Mouse (Mus musculus) spleen, postnatal 4 days (tissue): Measurements from ENCODE around the gene Pofut1.

Source experiments
- DNase-seq, 2 experiments: peaks; one replicate each; pipeline ENCODE4 v3.0.0; 2022; ENCODE audit warnings: low spot score in 2 of 2

Pofut1 gene

DNA sequence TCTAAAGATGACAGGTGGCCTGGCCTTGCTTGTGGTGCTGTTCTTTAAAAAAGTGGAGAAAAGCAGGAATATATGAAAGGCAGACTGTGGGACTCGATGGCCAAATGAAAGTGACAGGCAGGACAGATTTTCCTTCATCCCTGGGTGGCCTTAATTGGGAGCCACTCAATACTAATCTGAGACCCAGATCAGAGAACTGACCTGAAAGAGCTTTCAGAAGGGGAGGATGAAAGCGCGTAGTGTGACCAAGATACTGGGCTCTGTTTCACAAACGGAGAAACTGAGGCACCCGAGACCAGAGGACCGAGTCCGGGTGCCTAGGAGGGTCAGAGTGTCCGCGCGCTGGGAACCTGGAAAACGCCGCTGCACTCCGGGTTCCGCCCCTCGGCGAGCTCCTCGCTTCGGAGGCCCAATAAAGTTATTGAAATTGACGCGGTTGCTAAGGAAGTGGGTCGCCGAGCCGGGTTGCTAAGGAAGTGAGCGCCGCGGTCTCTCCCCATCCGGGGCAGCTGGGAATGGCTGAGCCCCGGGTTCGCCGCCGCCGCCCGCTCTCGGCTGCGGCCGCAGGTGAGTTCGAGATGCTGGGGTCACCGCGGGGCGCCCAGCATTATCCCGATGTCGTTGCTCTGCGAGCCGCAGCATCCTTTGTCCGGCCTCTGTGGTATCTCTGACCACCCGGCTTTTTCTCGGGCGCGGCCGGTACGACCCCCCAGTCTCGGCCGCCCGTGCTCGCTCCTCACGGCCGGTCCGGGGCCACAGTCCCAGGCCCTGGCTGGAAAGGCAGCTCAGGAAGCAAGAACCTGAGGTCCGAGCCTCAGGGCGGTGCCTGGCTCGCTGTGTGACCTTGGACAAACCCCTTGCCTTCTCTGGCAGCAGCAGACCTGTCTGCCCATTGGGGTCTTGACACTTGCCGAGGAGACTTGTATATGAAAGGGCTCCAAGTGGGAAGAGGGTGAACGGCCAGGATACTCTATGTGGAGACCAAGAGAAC is 49.9 kb downstream of the Pofut1 start, which contains the start of gene Kif3b:
Kif3b (plus strand) TSS at position 476 of the 991 bp plus-strand sequence.
- DNase-seq, result peak; percentile 84 to 90

DNA sequence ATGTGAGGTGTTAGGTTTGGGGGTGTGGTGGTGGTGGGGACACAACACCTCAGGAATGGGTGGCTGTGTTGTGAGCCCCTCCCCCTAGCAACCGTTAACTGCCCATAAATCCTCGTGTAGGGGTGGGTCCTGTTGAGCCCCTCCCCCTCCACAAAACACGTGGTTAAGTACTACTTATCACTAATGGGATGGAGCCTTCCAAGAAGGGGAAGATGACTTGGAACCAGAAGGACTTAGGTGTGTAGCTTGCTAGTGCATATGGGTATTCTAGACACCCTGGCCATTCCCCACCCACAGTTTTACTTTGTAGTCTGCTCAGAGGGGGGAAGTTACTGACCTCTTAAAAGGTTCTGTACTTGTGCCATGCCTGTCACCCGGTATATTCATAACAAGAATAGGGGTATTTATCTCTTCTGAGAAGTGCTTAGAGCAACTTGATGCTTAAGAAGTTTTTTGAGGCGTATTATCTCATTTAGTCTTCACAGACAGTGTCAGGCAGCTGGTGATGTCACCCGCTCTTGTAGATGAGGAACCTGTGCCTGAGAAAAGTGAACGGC is 51.0 kb downstream of the Pofut1 start:
- no peak for DNase-seq

DNA sequence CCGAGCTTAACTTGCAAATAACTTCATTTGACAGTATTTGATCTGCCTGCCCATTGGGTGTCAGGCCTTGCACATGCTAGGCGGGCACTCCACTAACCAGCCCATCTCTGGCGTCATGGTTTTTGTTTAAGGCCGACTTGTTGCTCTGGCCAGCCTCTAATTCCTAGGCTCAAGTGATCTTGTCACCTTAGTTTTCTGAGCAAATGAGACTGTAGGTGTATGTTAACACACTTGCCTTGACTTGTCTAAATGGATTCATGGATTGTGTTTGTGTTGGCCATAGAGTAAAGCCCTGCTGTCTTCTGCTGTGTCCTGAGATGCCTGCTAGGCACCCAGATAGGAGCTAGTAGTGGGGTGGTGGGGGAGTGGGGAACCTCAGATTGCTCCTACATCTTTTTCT is 53.9 kb downstream of the Pofut1 start:
- no peak for DNase-seq

- no peak for DNase-seq
Measured at GRCm38 (mm10) chr2:153297771-153298170, 56.4 kb downstream of the Pofut1 start.

DNA sequence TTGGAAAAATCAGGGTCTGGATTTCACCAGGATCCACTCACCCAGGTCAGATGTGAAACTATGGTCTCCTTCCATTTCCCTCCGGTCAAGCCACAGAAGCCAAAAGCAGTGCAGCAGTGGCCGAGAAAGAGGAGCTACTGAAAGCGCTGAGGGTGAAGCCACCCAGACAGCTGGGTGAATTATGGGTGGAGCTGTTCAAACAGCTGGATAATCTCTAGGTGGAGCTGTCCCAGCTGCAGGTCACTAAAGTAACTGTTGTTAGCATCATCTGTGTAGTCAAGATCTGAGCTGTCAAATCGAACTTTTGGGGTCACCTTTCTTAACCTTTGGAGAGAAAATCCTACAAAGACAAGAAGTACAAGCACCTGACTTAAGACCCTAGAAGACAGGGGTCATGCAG is 57.1 kb downstream of the Pofut1 start:
- DNase-seq, result no peak

GRCm38 (mm10) chr2:153298863-153299262 is 57.5 kb downstream of the Pofut1 start:
- DNase-seq, result no peak

- no peak for DNase-seq
Measured at GRCm38 (mm10) chr2:153301123-153301522, 59.8 kb downstream of the Pofut1 start.

GRCm38 (mm10) chr2:153305240-153305639 is 63.9 kb downstream of the Pofut1 start:
- no peak for DNase-seq

DNA sequence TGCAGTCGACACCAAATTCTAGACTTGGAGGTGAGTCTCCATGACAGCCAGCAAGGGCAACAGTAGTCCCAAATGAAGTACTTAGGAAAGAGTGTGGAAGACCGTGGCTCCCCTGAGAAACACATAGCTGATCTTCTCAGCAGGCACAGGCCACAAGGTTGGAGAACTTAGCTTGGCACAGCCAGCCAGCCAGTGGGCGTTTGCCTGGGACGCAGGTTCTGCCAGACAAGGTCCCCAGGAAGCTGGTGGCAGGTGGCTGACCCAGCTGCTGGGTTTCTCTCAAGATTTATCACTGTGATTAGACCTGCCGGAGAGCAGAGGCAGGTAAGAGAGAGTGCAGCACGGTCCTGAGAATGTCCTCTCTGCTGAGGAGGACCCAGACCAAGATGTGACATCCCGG is 67.3 kb downstream of the Pofut1 start:
- DNase-seq, result no peak

DNA sequence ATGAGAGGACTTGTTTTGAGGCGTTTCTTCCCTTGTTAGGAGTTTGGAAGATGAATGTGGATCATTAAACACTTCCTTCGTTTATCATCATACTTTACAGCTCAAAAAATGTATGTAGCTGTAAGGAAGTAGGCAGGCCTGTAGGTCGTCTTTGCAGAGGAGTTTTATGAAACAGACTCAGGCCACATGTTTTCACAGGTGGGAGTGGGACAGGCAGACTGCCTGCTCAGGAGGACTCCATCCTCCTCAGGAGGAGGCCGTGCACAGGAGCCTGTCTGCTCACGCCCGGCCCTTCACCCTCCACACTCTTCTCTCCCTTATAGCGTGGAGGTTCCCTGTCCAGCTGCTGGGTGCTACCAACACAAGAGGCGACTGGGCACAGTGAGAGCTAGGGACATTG is 67.8 kb downstream of the Pofut1 start:
- no peak for DNase-seq

- DNase-seq, result no peak
Measured at GRCm38 (mm10) chr2:153310228-153310627, 68.9 kb downstream of the Pofut1 start.

DNA sequence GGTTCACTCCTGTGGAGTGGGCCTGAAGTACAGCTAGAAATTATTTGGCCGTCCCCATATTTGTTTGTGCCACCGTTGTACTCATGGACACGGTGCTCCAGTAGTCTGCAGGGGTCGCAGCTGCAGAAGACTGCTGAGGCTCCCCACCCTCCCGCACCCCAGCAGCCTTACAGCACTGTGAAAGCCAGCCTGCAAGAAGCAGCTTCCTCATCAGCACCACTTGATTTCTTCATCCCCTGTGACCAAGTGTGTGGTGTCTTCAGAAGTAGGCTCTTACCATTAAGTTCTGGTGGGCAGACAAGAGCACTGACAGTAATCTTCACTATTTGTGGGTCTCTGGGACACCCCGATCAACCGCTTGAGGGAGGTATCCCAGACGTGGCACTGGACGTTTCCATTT is 71.6 kb downstream of the Pofut1 start:
- no peak for DNase-seq

GRCm38 (mm10) chr2:153318408-153318807 is 77.1 kb downstream of the Pofut1 start:
- DNase-seq, result no peak

DNA sequence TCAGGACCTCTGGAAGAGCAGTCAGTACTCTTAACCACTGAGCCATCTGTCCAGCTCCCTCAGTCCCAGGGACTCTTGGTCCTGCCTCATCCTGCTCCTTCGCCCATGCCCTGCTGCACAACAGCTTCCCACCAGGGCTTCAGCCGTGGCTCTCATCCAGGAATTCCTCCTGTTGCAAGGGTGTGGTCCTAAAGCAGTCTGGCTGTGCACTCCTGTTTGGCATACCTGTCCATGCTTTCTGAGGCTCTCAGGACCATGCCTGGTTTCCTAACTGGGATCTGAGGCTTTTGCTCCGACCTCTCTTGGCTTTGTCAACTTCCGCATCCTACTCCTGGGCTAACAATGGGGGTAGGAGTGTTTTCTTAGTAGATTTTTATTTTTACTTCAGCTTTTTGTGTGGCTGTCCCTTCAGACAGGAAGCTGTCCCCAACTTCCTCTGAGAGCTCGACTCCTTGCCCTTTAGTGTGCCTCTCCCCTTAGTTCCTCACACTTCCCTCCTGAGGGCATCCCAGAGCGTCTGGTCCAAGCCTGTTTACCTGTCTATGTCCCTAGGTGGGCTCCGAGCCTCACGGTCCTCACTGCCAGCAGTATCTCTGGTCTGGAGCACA is 77.8 kb downstream of the Pofut1 start:
- no peak for DNase-seq
